Mouse (Mus musculus) small intestine, adult 2 months (tissue): ENCODE data around the gene Xkrx.

Experiments
- CTCF ChIP-seq: fragments of 200-500 bp; IDR thresholded peaks from 2 replicates; pipeline ENCODE4 v1.5.1; 2012; ENCODE audit warnings: low read depth, mild to moderate bottlenecking, control low read depth, inconsistent platforms, low read length, moderate library complexity, mixed read lengths; ENCODE audit not compliant: insufficient replicate concordance, insufficient read length; ENCODE audit errors: extremely low read depth
- POLR2A ChIP-seq: fragments of 200-500 bp; IDR thresholded peaks from 2 replicates; pipeline ENCODE4 v1.6.1; 2012; ENCODE audit warnings: low read depth, mild to moderate bottlenecking, control low read depth, inconsistent platforms, low read length, moderate library complexity

DNA sequence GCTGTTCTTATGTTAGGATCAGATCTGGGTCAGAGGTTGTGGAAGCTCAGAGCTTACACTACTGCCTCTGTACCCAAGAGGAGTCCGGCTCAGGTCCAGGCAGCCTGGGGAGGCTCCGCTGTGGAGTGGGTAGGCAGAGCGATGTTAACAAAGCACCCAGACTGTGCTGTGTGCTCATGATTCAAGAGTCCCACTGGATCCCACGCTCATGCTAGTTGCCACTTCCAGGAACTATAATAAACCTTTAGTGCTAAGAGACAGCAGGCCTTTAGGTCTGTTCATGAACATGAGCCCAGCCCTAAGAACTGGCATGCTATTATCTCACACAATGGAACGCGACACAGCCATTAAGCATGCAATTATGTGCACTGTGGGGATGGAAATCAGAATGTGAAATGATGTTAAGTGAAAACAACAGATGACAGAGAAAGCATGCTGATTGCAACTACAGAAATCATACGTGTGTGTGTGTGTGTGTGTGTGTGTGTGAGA, 49.3 kb upstream of the Xkrx start:
- TF ChIP-seq CTCF (no peak), POLR2A (no peak)
